Mouse (Mus musculus) thymus, adult 2 months (tissue): ENCODE results near the gene Zfp575. TPM values are rescaled to one million over a fixed set of nuclear protein-coding genes. Genes with fewer than 3 reads are reported as not detected.

Experiments
- DNase-seq: peaks from one replicate; pipeline ENCODE4 v3.0.0; 2021
- H3K27ac ChIP-seq: fragments of 200-500 bp; 2 replicates; pipeline ENCODE4 v1.5.1; 2012; ENCODE audit warnings: low read length, control low read depth; ENCODE audit not compliant: control insufficient read depth, insufficient read depth
- H3K27me3 ChIP-seq: fragments of 200-500 bp; 2 replicates; pipeline ENCODE4 v1.6.1; 2012; ENCODE audit warnings: mild to moderate bottlenecking, low read length, moderate library complexity, mixed read lengths; ENCODE audit not compliant: control insufficient read depth, insufficient read depth
- H3K36me3 ChIP-seq: fragments of 200-500 bp; 2 replicates; pipeline ENCODE4 v1.6.1; 2012; ENCODE audit warnings: mild to moderate bottlenecking, low read length, moderate library complexity; ENCODE audit not compliant: control insufficient read depth, insufficient read depth
- H3K4me1 ChIP-seq: fragments of 200-500 bp; replicated peaks from 2 replicates; pipeline ENCODE4 v1.6.1; 2012; ENCODE audit warnings: low read length; ENCODE audit not compliant: control insufficient read depth, insufficient read depth
- H3K4me3 ChIP-seq: fragments of 200-500 bp; 2 replicates; pipeline ENCODE4 v1.5.1; 2012; ENCODE audit warnings: mild to moderate bottlenecking, low read length, control low read depth, moderate library complexity; ENCODE audit not compliant: control insufficient read depth, insufficient read depth
- CTCF ChIP-seq: fragments of 200-500 bp; IDR thresholded peaks from 2 replicates; pipeline ENCODE4 v1.5.1; 2012; ENCODE audit warnings: mild to moderate bottlenecking, control low read depth, low read length, moderate library complexity, borderline replicate concordance; ENCODE audit not compliant: control insufficient read depth, poor library complexity, insufficient read depth; ENCODE audit errors: extremely low read depth
- POLR2A ChIP-seq: fragments of 200-500 bp; IDR thresholded peaks from 2 replicates; pipeline ENCODE4 v1.6.1; 2012; ENCODE audit warnings: mild to moderate bottlenecking, low read length, control low read depth, moderate library complexity; ENCODE audit not compliant: control insufficient read depth, poor library complexity, insufficient read depth; ENCODE audit errors: extremely low read depth
- WGBS: fragments of 180-500 bp; shearing (Covaris S2); methylation state at CpG from one replicate; pipeline ENCODE4 v1.1.7; 2018; 5-methylcytosine and 5-hydroxymethylcytosine counted together
- polyA plus RNA-seq: library from polyadenylated mRNA; depleted of rRNA; stranded (reverse); fragments of >200 nt; gene quantifications from 2 replicates; pipeline ENCODE4 v1.2.3, GENCODE M21; 2012; rRNA removed

Zfp575 gene
- polyA plus RNA-seq, 1 experiment, result 0.24 TPM

- no peaks in the 10 kb centered on the region for H3K4me1 ChIP-seq
- peaks cover 5% of the 10 kb centered on the region; the same call in 1 of the 2 replicates for H3K36me3 ChIP-seq
- H3K27me3 ChIP-seq, result no peaks in the 10 kb centered on the region
- H3K4me3 ChIP-seq, result no peak overlapping the region
- no peak for DNase-seq
- 85% methylated on average over 5 of the region's 5 CpGs for WGBS
- no peak overlapping the region for H3K27ac ChIP-seq
- no peak for TF ChIP-seq CTCF
- TF ChIP-seq POLR2A, result no peak
Measured at GRCm38 (mm10) chr7:24538701-24539100, 48.7 kb downstream of the Zfp575 start.

DNA sequence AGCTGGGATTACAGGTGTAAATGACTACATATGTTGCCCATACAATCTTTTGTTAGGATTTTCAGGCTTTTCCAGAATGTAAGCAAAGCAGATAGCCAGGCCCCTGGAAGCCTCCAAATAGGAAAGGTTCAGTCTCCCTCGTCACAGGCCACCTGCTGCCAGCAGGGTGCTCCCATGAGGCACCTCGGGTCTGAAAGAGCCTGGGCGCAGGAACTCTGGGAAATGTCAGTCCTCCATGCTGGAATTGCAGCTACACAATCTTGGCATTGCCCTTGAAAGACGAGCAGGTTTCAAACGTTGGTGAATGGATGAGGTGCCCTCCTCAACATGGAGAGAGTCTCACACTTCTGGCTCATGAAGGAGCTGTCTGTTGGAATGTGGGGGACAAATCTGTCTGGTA, 49.3 kb downstream of the Zfp575 start:
- H3K27me3 ChIP-seq, result no peaks in the 10 kb centered on the region
- TF ChIP-seq CTCF (no peak), POLR2A (no peak)
- H3K36me3 ChIP-seq, result peaks cover 7% of the 10 kb centered on the region; the same call in 1 of the 2 replicates
- DNase-seq, result no peak
- no peak overlapping the region for H3K27ac ChIP-seq
- WGBS, result 58% methylated on average over 5 of the region's 5 CpGs
- H3K4me3 ChIP-seq, result no peak overlapping the region
- no peaks in the 10 kb centered on the region for H3K4me1 ChIP-seq

DNA sequence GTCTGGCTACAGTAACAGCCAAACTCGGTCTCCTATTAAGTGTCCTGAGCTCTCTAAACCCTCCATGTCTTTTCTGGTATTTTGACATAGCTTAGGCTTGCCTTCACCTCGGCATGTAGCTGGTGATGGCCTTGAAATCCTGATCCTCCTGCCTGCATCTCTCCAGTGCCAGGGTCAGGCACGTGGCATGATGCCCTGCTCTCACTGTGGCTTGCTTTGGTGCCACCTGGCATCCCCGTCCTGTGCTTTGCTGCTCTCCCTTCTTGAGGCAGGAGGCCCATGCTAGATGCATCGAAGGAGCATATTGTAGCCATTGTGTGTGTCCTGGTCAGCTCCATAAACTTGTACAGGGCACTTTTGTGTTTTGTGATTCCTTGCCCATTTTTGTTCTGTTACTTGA, 49.9 kb downstream of the Zfp575 start:
- no peak for TF ChIP-seq CTCF
- no peak for TF ChIP-seq POLR2A
- peaks cover 7% of the 10 kb centered on the region; the same call in 1 of the 2 replicates for H3K36me3 ChIP-seq
- H3K27me3 ChIP-seq, result no peaks in the 10 kb centered on the region
- H3K27ac ChIP-seq, result no peak overlapping the region
- no peak for DNase-seq
- no peaks in the 10 kb centered on the region for H3K4me1 ChIP-seq
- no peak overlapping the region for H3K4me3 ChIP-seq
- 80% methylated on average over 5 of the region's 5 CpGs for WGBS

DNA sequence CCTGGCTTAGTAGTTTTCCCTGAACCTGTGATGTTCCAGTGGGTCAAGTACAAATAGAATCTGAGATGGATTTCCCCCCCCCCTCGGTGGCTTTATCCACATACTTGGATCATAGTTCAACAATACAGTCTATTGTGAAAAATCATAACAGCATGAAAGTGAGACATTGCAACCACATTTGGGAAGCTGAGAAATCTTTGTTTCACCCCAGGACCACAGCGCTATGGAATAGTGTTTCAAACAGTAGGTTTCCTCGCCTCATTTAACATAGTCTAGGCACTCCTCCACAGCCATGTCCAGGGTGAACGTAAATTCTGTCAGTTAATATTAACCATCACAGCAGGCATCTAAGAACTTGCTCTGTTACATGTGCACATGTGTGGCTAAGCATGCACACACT, 50.4 kb downstream of the Zfp575 start:
- WGBS, result 93% methylated on average over 4 of the region's 4 CpGs
- DNase-seq, result no peak
- H3K4me1 ChIP-seq, result peaks cover 3% of the 10 kb centered on the region; the same call in 1 of the 2 replicates
- no peak overlapping the region for H3K4me3 ChIP-seq
- H3K36me3 ChIP-seq, result peaks cover 7% of the 10 kb centered on the region; the same call in 1 of the 2 replicates
- H3K27ac ChIP-seq, result no peak overlapping the region
- TF ChIP-seq CTCF, result no peak
- TF ChIP-seq POLR2A, result no peak
- no peaks in the 10 kb centered on the region for H3K27me3 ChIP-seq

DNA sequence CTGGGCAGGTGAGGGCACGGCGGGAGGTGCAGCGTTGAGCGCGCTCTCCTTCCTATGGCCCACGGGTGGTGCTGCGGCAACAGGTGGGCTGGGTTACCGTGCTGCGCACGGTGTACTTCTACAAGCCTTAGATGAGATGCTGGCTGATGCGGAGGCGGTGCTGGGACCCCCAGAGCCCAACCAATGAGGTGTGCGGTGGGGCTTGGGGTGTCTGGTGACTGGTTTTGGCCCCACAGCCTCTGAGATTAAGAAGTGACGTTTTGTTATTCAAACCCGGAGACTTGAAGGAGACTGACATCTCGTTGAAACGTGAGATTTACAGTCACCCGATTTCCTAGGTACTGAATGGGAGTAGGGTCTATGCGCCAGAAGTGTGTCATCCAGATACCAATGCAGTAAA, 53.1 kb downstream of the Zfp575 start:
- TF ChIP-seq POLR2A (no peak), CTCF (no peak)
- Histone ChIP-seq H3K4me1 (peaks cover 21% of the 10 kb centered on the region), H3K36me3 (peaks cover 7% of the 10 kb centered on the region; the same call in 1 of the 2 replicates), H3K4me3 (no peak overlapping the region), H3K27ac (no peak overlapping the region), H3K27me3 (no peaks in the 10 kb centered on the region)
- WGBS, result 95% methylated on average over 19 of the region's 19 CpGs
- DNase-seq, result no peak

Other genes with a start within 250 kb of the Zfp575 start
- gene Lypd5, start 238.4 kb downstream of the Zfp575 start, polyA plus RNA-seq, result 0.85 and 1.00 TPM in 2 replicates
- 402 and 429 TPM in 2 replicates for gene Kcnn4, start 217.4 kb downstream of the Zfp575 start, polyA plus RNA-seq
- gene Smg9, start 188.0 kb downstream of the Zfp575 start, polyA plus RNA-seq, result 166 and 168 TPM in 2 replicates
- gene Irgc1, start 135.3 kb downstream of the Zfp575 start, polyA plus RNA-seq, result 0.97 and 3.0 TPM in 2 replicates
- gene Plaur, start 125.2 kb downstream of the Zfp575 start, polyA plus RNA-seq, result 7.0 and 9.5 TPM in 2 replicates
- 6.4 and 7.1 TPM in 2 replicates for gene Cadm4, start 105.6 kb downstream of the Zfp575 start, polyA plus RNA-seq
- gene Zfp428, start 80.6 kb downstream of the Zfp575 start, polyA plus RNA-seq, result 14.4 and 18.7 TPM in 2 replicates
- gene AC161166.1, start 75.2 kb downstream of the Zfp575 start, polyA plus RNA-seq, result 0.08 TPM in 1 of 2 replicates, not detected in the other
- gene Irgq, start 57.0 kb downstream of the Zfp575 start, polyA plus RNA-seq, result 34.7 and 36.6 TPM in 2 replicates
- 3.6 and 5.4 TPM in 2 replicates for gene Pinlyp, start 41.5 kb downstream of the Zfp575 start, polyA plus RNA-seq
- 115 and 116 TPM in 2 replicates for gene Xrcc1, start 41.4 kb downstream of the Zfp575 start, polyA plus RNA-seq
- 43.3 and 45.9 TPM in 2 replicates for gene Ethe1, start 98 bp downstream of the Zfp575 start, polyA plus RNA-seq
- 10.7 and 11.5 TPM in 2 replicates for gene Phldb3, start 23.1 kb upstream of the Zfp575 start, polyA plus RNA-seq
- gene Lypd3, start 48.9 kb upstream of the Zfp575 start, polyA plus RNA-seq, result 4.2 and 4.7 TPM in 2 replicates
- 0.38 TPM in 1 of 2 replicates, not detected in the other for gene Tex101, start 89.0 kb upstream of the Zfp575 start, polyA plus RNA-seq
- not detected in 2 replicates for gene BC049730, start 121.6 kb upstream of the Zfp575 start, polyA plus RNA-seq
- gene Gm4763, start 139.3 kb upstream of the Zfp575 start, polyA plus RNA-seq, result not detected in 2 replicates
- 2.9 and 3.0 TPM in 2 replicates for gene Cd177, start 172.7 kb upstream of the Zfp575 start, polyA plus RNA-seq
- gene Ceacam10, start 189.6 kb upstream of the Zfp575 start, polyA plus RNA-seq, result 1.4 and 2.1 TPM in 2 replicates